In the genomic region with DNA sequence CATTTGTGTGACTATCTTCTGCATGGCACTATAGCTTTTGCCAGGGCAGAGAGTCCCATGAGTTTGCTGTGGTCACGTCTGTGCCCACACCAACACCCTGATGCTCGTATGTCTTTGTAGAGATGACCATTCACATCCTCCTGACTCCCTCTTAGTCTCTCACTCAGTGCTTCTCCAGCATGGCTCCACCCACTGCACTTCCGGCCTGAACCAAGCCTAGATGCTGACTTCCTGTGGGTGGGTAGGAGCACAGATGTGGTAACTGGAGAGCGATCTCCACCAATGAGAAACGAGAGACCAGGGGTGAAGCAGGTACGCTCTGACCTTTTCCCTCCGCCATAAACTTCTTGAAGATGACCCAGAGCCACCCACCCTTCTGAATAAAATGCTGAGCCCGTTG, we compare ENCODE assay signal across 17 mouse cellular contexts. TPM values are rescaled to one million over a fixed set of nuclear protein-coding genes. Genes with fewer than 3 reads are reported as not detected.
DNase-seq lines count a peak whose midpoint lies in the region; ATAC-seq and TF ChIP-seq lines count a peak whose summit lies in the region.
"Had no signal": no experiment of that assay in that cellular context is flagged by ENCODE, and none has a peak within 500 bp of the region (broad histone marks: within the 10 kb centered on the region; RNA-seq: fewer than 3 reads in every experiment).

No protein-coding gene starts in this region.

- no peaks in the 10 kb centered on the region for H3K4me1 ChIP-seq in forebrain, embryonic 11.5 days (replicated peaks; ENCODE audit: control insufficient read depth, insufficient read depth, low read length)
- H3K4me1 ChIP-seq in forebrain, postnatal 0 days (ENCODE audit: insufficient read depth), result 0 out of 2 replicates have a peak, but pooled peaks cover 10% of the 10 kb centered on the region
- peaks cover 0 to 3% of the 10 kb centered on the region in 2 experiments; a peak in 2 of 4 replicates for H3K4me1 ChIP-seq in CH12.LX (ENCODE audit: control insufficient read depth in 1 of 2, insufficient read depth in 2 of 2)
- H3K4me1 ChIP-seq: midbrain, embryonic 15.5 days; neural tube, embryonic 13.5 days had no signal

- TF ChIP-seq CTCF in forebrain, postnatal 0 days (IDR thresholded peaks at IDR 0.05; ENCODE audit: low read depth), result no peak
- no peak for TF ChIP-seq CTCF in CH12.LX (conservative IDR thresholded peaks at IDR 0.05 in 1 of 2, IDR thresholded peaks at IDR 0.05 in 1 of 2; ENCODE audit: low read depth in 2 of 2, low read length in 2 of 2)

- 86% methylated on average over 8 of the region's 8 CpGs for WGBS in forebrain, embryonic 11.5 days
- WGBS in forebrain, postnatal 0 days, result 89% methylated on average over 8 of the region's 8 CpGs

- dilution Hi-C loops in CH12.LX (cut with MboI; ENCODE audit: extremely low pct_ligation_motif_present, extremely low pct_unique_long_range_greater_than_20kb, low sequenced_read_pairs), result no loop called here

- intact Hi-C loops in left cerebral cortex, postnatal 10 days (cut with DNase I), result no loop called here

- TF ChIP-seq RAD21 in CH12.LX (IDR thresholded peaks at IDR 0.05; ENCODE audit: low read depth, low read length), result no peak

- H3K79me2 ChIP-seq in CH12.LX (replicated peaks; ENCODE audit: control insufficient read depth, extremely low read depth, insufficient read depth, poor library complexity, severe bottlenecking), result no peaks in the 10 kb centered on the region

- H3K4me2 ChIP-seq in forebrain, embryonic 11.5 days (ENCODE audit: low read depth, low read length, severe bottlenecking), result no peak overlapping the region
- H3K4me2 ChIP-seq in forebrain, postnatal 0 days (ENCODE audit: low read depth), result no peak overlapping the region
- no peak overlapping the region for H3K4me2 ChIP-seq in CH12.LX (ENCODE audit: insufficient read depth, low read depth, poor library complexity, severe bottlenecking)
- H3K4me2 ChIP-seq: liver, embryonic 11.5 days; midbrain, embryonic 15.5 days; neural tube, embryonic 13.5 days had no signal

- in situ Hi-C loops in CH12.LX (cut with MboI; ENCODE audit: low pct_ligation_motif_present, low pct_unique_long_range_greater_than_20kb, low sequenced_read_pairs), result no loop called here

- no peak for ATAC-seq in forebrain, embryonic 11.5 days (replicated peaks; ENCODE audit: low FRiP score)
- ATAC-seq in forebrain, postnatal 0 days, result no peak
- peak; percentile 80 for ATAC-seq in megakaryocyte progenitor cell, adult 5-6 weeks (replicated peaks; ENCODE audit: poor library complexity)
- ATAC-seq: hindbrain, embryonic 16.5 days; midbrain, embryonic 15.5 days had no signal

- H3K27me3 ChIP-seq in forebrain, embryonic 11.5 days (ENCODE audit: control insufficient read depth, insufficient read depth, low read length), result no peaks in the 10 kb centered on the region
- no peaks in the 10 kb centered on the region for H3K27me3 ChIP-seq in forebrain, postnatal 0 days (ENCODE audit: insufficient read depth, low read length)
- H3K27me3 ChIP-seq in CH12.LX (replicated peaks), result no peaks in the 10 kb centered on the region
- H3K27me3 ChIP-seq: midbrain, embryonic 15.5 days; neural tube, embryonic 13.5 days had no signal

- no peaks in the 10 kb centered on the region for H3K36me3 ChIP-seq in forebrain, embryonic 11.5 days (ENCODE audit: control insufficient read depth, insufficient read depth, low read length)
- no peaks in the 10 kb centered on the region for H3K36me3 ChIP-seq in forebrain, postnatal 0 days (ENCODE audit: insufficient read depth)
- no peaks in the 10 kb centered on the region for H3K36me3 ChIP-seq in CH12.LX (replicated peaks in 1 of 2; ENCODE audit: control insufficient read depth in 1 of 2, insufficient read depth in 1 of 2, low read length in 1 of 2)
- H3K36me3 ChIP-seq: midbrain, embryonic 15.5 days; neural tube, embryonic 13.5 days had no signal

- TF ChIP-seq EP300 in CH12.LX (IDR thresholded peaks at IDR 0.05; ENCODE audit: low read length), result no peak

- H3K9me3 ChIP-seq in forebrain, embryonic 11.5 days (ENCODE audit: control insufficient read depth, low read length), result no peaks in the 10 kb centered on the region
- no peaks in the 10 kb centered on the region for H3K9me3 ChIP-seq in forebrain, postnatal 0 days (ENCODE audit: low read length)
- no peaks in the 10 kb centered on the region for H3K9me3 ChIP-seq in CH12.LX (replicated peaks; ENCODE audit: low read length)
- H3K9me3 ChIP-seq: midbrain, embryonic 15.5 days; neural tube, embryonic 13.5 days had no signal

- no peak overlapping the region for H3K27ac ChIP-seq in forebrain, embryonic 11.5 days (ENCODE audit: low read depth, low read length)
- no peak overlapping the region for H3K27ac ChIP-seq in forebrain, postnatal 0 days (ENCODE audit: low read depth, low read length)
- no peak overlapping the region for H3K27ac ChIP-seq in CH12.LX (ENCODE audit: insufficient read depth, low read depth)
- H3K27ac ChIP-seq: kidney, postnatal 0 days; midbrain, embryonic 15.5 days; neural tube, embryonic 13.5 days had no signal

- no peak overlapping the region for H3K9ac ChIP-seq in forebrain, embryonic 11.5 days (ENCODE audit: low read length)
- H3K9ac ChIP-seq in forebrain, postnatal 0 days, result no peak overlapping the region
- no peak overlapping the region for H3K9ac ChIP-seq in CH12.LX (ENCODE audit: insufficient read depth, low read depth)
- H3K9ac ChIP-seq: midbrain, embryonic 15.5 days; neural tube, embryonic 13.5 days had no signal

- no peak for TF ChIP-seq POLR2A in CH12.LX (IDR thresholded peaks at IDR 0.05; ENCODE audit: low read depth, low read length)

- no peak overlapping the region for H3K4me3 ChIP-seq in forebrain, embryonic 11.5 days (ENCODE audit: low read depth, low read length)
- no peak overlapping the region for H3K4me3 ChIP-seq in forebrain, postnatal 0 days (ENCODE audit: low read depth, low read length)
- H3K4me3 ChIP-seq in CH12.LX (replicated peaks in 1 of 3; ENCODE audit: low read depth in 2 of 3, low read length in 2 of 3, poor library complexity in 1 of 3), result no peak overlapping the region
- H3K4me3 ChIP-seq: erythroblast, embryonic 14.5 days; midbrain, embryonic 15.5 days; neural tube, embryonic 13.5 days had no signal

- DNase-seq in forebrain, embryonic 11.5 days (ENCODE audit: low spot score), result peak; percentile 19
- DNase-seq in forebrain, postnatal 0 days, result no peak
- peak; percentile 3 for DNase-seq in CH12.LX (ENCODE audit: extremely low read depth)
- peak; percentile 68 for DNase-seq in thymus, postnatal 14 days
- no peak for DNase-seq in frontal cortex, postnatal 10 days (ENCODE audit: low spot score in 2 of 2)
- no peak for DNase-seq in kidney, adult 18-20 months
- no peak for DNase-seq in left cerebral cortex, postnatal 10 days (ENCODE audit: extremely low spot score in 1 of 2, low spot score in 2 of 2)
- DNase-seq: cerebellum, adult 18-20 months; lung, postnatal 10 days; retina, postnatal 1 day had no signal

TF ChIP-seq in CH12.LX, 34 proteins besides CTCF, POLR2A, EP300 and RAD21:
- no peak for TF ChIP-seq TBP (conservative IDR thresholded peaks at IDR 0.05; ENCODE audit: low read depth, low read length)
- TF ChIP-seq NRF1 (IDR thresholded peaks at IDR 0.05; ENCODE audit: low read depth, low read length), result no peak
- no peak for TF ChIP-seq UBTF (IDR thresholded peaks at IDR 0.05; ENCODE audit: low read depth, low read length)
- no peak for TF ChIP-seq MXI1 (IDR thresholded peaks at IDR 0.05; ENCODE audit: low read depth, low read length)
- no peak for TF ChIP-seq MAFK (IDR thresholded peaks at IDR 0.05; ENCODE audit: insufficient replicate concordance, low read length)

RNA-seq across cellular contexts. Expression of a gene that starts 55.7 kb away (rescaled TPM):
- polyA plus RNA-seq in forebrain, embryonic 11.5 days (2014; fragmentation: Nextera tagmentation; extraction: Ambion mirVana), result 12.2 and 13.3 TPM in 2 replicates
- 5.1 and 5.3 TPM in 2 replicates for total RNA-seq in forebrain, postnatal 0 days (2014; rRNA removed)
- polyA plus RNA-seq in forebrain, postnatal 0 days (2015; fragmentation: Nextera tagmentation; extraction: Ambion mirVana), result 9.6 and 11.2 TPM in 2 replicates
- total RNA-seq in CH12.LX (2012; rRNA removed), result 1.0 and 1.5 TPM in 2 replicates
- 1.4 TPM in 2 replicates for total RNA-seq in CH12.LX (2014; rRNA removed)
- polyA plus RNA-seq in CH12.LX (2012; ENCODE audit: insufficient read length, low read depth), result 1.6 and 1.8 TPM in 2 replicates
- total RNA-seq in megakaryocyte progenitor cell, adult 5-6 weeks (2015), result 9.8 and 11.0 TPM in 2 replicates
- 10.5 and 11.8 TPM in 2 replicates for total RNA-seq in megakaryocyte progenitor cell, adult 5-6 weeks (2017)
- 10 to 100 TPM; 11.9 to 12.2 TPM for total RNA-seq in left cerebral cortex, postnatal 10 days (2021)

Comparison
In these comparisons a context has a peak if more than half of its experiments do, and no peak if none do; other contexts are left out.
1. DNase-seq: peak in forebrain, embryonic 11.5 days (single experiment), CH12.LX (single experiment) and thymus, postnatal 14 days (single experiment); none in forebrain, postnatal 0 days (single experiment), frontal cortex, postnatal 10 days (0 of 2), kidney, adult 18-20 months (single experiment) and left cerebral cortex, postnatal 10 days (0 of 2).